Mouse (Mus musculus) limb, embryonic 14.5 days (tissue): ENCODE measurements around the gene Slc43a2. TPM values are rescaled to one million over a fixed set of nuclear protein-coding genes. Genes with fewer than 3 reads are reported as not detected.

ENCODE experiments used
- ATAC-seq: fragments of 200-750 bp; cut with Nextera tagmentation; 2 replicates; pipeline ENCODE4 v1.8.0; 2017; ENCODE audit warnings: low read depth, moderate number of reproducible peaks, moderate TSS enrichment; ENCODE audit not compliant: low FRiP score
- DNase-seq: peaks from one replicate; pipeline ENCODE4 v3.0.0-alpha.2; 2015; ENCODE audit warnings: low spot score
- H3K27ac ChIP-seq: fragments of 300-500 bp; sonication (generic); replicated peaks from 2 replicates; pipeline ENCODE4 v1.5.1; 2014; ENCODE audit warnings: low read depth, mild to moderate bottlenecking, low read length, moderate library complexity, mixed read lengths
- H3K27me3 ChIP-seq: fragments of 300-500 bp; sonication (generic); 2 replicates; pipeline ENCODE4 v1.6.1; 2014; ENCODE audit warnings: low read length, mixed read lengths; ENCODE audit not compliant: control insufficient read depth, insufficient read depth
- H3K36me3 ChIP-seq: fragments of 300-500 bp; sonication (generic); 2 replicates; pipeline ENCODE4 v1.6.1; 2014; ENCODE audit warnings: mild to moderate bottlenecking, low read length, moderate library complexity, mixed read lengths; ENCODE audit not compliant: control insufficient read depth, insufficient read depth
- H3K4me1 ChIP-seq: fragments of 300-500 bp; sonication (generic); 2 replicates; pipeline ENCODE4 v1.6.1; 2014; ENCODE audit warnings: antibody characterized with exemption, low read length, mixed read lengths; ENCODE audit not compliant: control insufficient read depth, insufficient read depth
- H3K4me2 ChIP-seq: fragments of 300-500 bp; sonication (generic); replicated peaks from 2 replicates; pipeline ENCODE4 v1.6.1; 2014; ENCODE audit warnings: low read depth, mild to moderate bottlenecking, low read length, moderate library complexity; ENCODE audit not compliant: severe bottlenecking
- H3K4me3 ChIP-seq: fragments of 300-500 bp; sonication (generic); replicated peaks from 2 replicates; pipeline ENCODE4 v1.5.1; 2014; ENCODE audit warnings: low read length
- H3K9ac ChIP-seq: fragments of 300-500 bp; sonication (generic); 2 replicates; pipeline ENCODE4 v1.6.1; 2014; ENCODE audit warnings: mild to moderate bottlenecking, low read depth, low read length, moderate library complexity; ENCODE audit not compliant: severe bottlenecking
- H3K9me3 ChIP-seq: fragments of 300-500 bp; sonication (generic); 2 replicates; pipeline ENCODE4 v1.6.1; 2016; ENCODE audit warnings: low read length; ENCODE audit not compliant: control insufficient read depth
- POLR2A ChIP-seq: fragments of 200-500 bp; IDR thresholded peaks from 2 replicates; pipeline ENCODE4 v1.8.0; 2012; ENCODE audit warnings: inconsistent platforms, mild to moderate bottlenecking, moderate library complexity, borderline replicate concordance; ENCODE audit not compliant: insufficient read depth, insufficient read length; ENCODE audit errors: extremely low read depth
- WGBS: fragments of 180-500 bp; shearing (Covaris S2); extraction: QIAGEN DNeasy Blood & Tissue Kit; methylation state at CpG from one replicate; pipeline ENCODE4 v1.1.7; 2014; 5-methylcytosine and 5-hydroxymethylcytosine counted together
- polyA plus RNA-seq, 2 experiments: library from polyadenylated mRNA; depleted of rRNA in 1 of 2; stranded (reverse) in 1 of 2; unstranded in 1 of 2; fragments of >200 nt; fragmentation: Nextera tagmentation in 1 of 2; extraction: Ambion mirVana in 1 of 2; gene quantifications; 2 replicates each; pipeline versions ENCODE4 v1.2.1 to v1.2.3; 2012 to 2014

Gene Slc43a2
- polyA plus RNA-seq, 2 experiments, result 3.5 to 5.8 TPM

GRCm38 (mm10) chr11:75604826-75605225 lies 73.3 kb downstream of the Slc43a2 start:
- DNase-seq (no peak), ATAC-seq (no peak)
- no peak overlapping the region for H3K4me3 ChIP-seq
- H3K27me3 ChIP-seq, result no peaks in the 10 kb centered on the region
- no peak overlapping the region for H3K4me2 ChIP-seq
- H3K4me1 ChIP-seq, result no peaks in the 10 kb centered on the region
- H3K36me3 ChIP-seq, result peaks cover 81% of the 10 kb centered on the region
- H3K9me3 ChIP-seq, result no peaks in the 10 kb centered on the region
- no peak for TF ChIP-seq POLR2A
- no peak overlapping the region for H3K9ac ChIP-seq
- H3K27ac ChIP-seq, result no peak overlapping the region
- 85% methylated on average over 5 of the region's 5 CpGs for WGBS

- no peaks in the 10 kb centered on the region for H3K27me3 ChIP-seq
- H3K36me3 ChIP-seq, result peaks cover 83% of the 10 kb centered on the region
- no peak overlapping the region for H3K9ac ChIP-seq
- ATAC-seq, result no peak
- no peak overlapping the region for H3K27ac ChIP-seq
- no peak overlapping the region for H3K4me2 ChIP-seq
- H3K9me3 ChIP-seq, result no peaks in the 10 kb centered on the region
- WGBS, result 27% methylated on average over 1 of the region's 1 CpGs
- no peak for TF ChIP-seq POLR2A
- H3K4me3 ChIP-seq, result no peak overlapping the region
- no peak for DNase-seq
- H3K4me1 ChIP-seq, result no peaks in the 10 kb centered on the region
Measured at GRCm38 (mm10) chr11:75605318-75605717, 73.8 kb downstream of the Slc43a2 start.

- ATAC-seq (no peak), DNase-seq (no peak)
- Histone ChIP-seq H3K4me3 (no peak overlapping the region), H3K9ac (no peak overlapping the region), H3K36me3 (peaks cover 83% of the 10 kb centered on the region), H3K27me3 (no peaks in the 10 kb centered on the region), H3K4me2 (no peak overlapping the region), H3K27ac (no peak overlapping the region), H3K9me3 (no peaks in the 10 kb centered on the region), H3K4me1 (no peaks in the 10 kb centered on the region)
- no peak for TF ChIP-seq POLR2A
- 82% methylated on average over 5 of the region's 5 CpGs for WGBS
Measured at GRCm38 (mm10) chr11:75608776-75609175, 77.3 kb downstream of the Slc43a2 start.

GRCm38 (mm10) chr11:75610021-75610420 lies 78.5 kb downstream of the Slc43a2 start:
- no peak overlapping the region for H3K4me3 ChIP-seq
- H3K9me3 ChIP-seq, result no peaks in the 10 kb centered on the region
- ATAC-seq (no peak), DNase-seq (no peak)
- H3K4me1 ChIP-seq, result no peaks in the 10 kb centered on the region
- no peak overlapping the region for H3K9ac ChIP-seq
- peaks cover 80% of the 10 kb centered on the region for H3K36me3 ChIP-seq
- 87% methylated on average over 2 of the region's 2 CpGs for WGBS
- no peak for TF ChIP-seq POLR2A
- H3K27ac ChIP-seq, result no peak overlapping the region
- no peak overlapping the region for H3K4me2 ChIP-seq
- no peaks in the 10 kb centered on the region for H3K27me3 ChIP-seq

GRCm38 (mm10) chr11:75614769-75615168 lies 83.3 kb downstream of the Slc43a2 start:
- Histone ChIP-seq H3K9ac (no peak overlapping the region), H3K27me3 (no peaks in the 10 kb centered on the region), H3K27ac (no peak overlapping the region), H3K4me3 (no peak overlapping the region), H3K9me3 (no peaks in the 10 kb centered on the region), H3K4me2 (no peak overlapping the region), H3K36me3 (peaks cover 67% of the 10 kb centered on the region), H3K4me1 (no peaks in the 10 kb centered on the region)
- ATAC-seq (no peak), DNase-seq (no peak)
- 91% methylated on average over 1 of the region's 1 CpGs for WGBS
- no peak for TF ChIP-seq POLR2A

GRCm38 (mm10) chr11:75615556-75615955 lies 84.1 kb downstream of the Slc43a2 start:
- no peaks in the 10 kb centered on the region for H3K27me3 ChIP-seq
- H3K4me1 ChIP-seq, result no peaks in the 10 kb centered on the region
- no peak overlapping the region for H3K4me2 ChIP-seq
- no peak for TF ChIP-seq POLR2A
- no peak for DNase-seq
- ATAC-seq, result no peak
- H3K27ac ChIP-seq, result no peak overlapping the region
- no peak overlapping the region for H3K9ac ChIP-seq
- peaks cover 67% of the 10 kb centered on the region for H3K36me3 ChIP-seq
- no peaks in the 10 kb centered on the region for H3K9me3 ChIP-seq
- WGBS, result 86% methylated on average over 2 of the region's 2 CpGs
- H3K4me3 ChIP-seq, result no peak overlapping the region
